Mouse (Mus musculus): Measurements from ENCODE around the gene Hist1h2ae. TPM values are rescaled to one million over a fixed set of nuclear protein-coding genes. Genes with fewer than 3 reads are reported as not detected.
"Not testable (repeated sequence)": the region's sequence is repeated elsewhere in the genome, so short reads cannot be mapped to it uniquely, and the experiment has no call there.

Hist1h2ae gene
- polyA plus RNA-seq, 1 experiment, result not detected

- 0 out of 2 replicates have a peak within 1 kb of the TSS, but pooled peaks have one; percentile 40 for H3K27ac ChIP-seq (replicated peaks; ENCODE audit: low read depth, low read length)
These were observed 26.8 kb downstream of the Hist1h2ae start, which contains the start of gene Hist1h3f for GRCm38 (mm10) chr13:23543965-23544786. Gene Hist1h3f (plus strand): TSS chr13:23544052.

DNA sequence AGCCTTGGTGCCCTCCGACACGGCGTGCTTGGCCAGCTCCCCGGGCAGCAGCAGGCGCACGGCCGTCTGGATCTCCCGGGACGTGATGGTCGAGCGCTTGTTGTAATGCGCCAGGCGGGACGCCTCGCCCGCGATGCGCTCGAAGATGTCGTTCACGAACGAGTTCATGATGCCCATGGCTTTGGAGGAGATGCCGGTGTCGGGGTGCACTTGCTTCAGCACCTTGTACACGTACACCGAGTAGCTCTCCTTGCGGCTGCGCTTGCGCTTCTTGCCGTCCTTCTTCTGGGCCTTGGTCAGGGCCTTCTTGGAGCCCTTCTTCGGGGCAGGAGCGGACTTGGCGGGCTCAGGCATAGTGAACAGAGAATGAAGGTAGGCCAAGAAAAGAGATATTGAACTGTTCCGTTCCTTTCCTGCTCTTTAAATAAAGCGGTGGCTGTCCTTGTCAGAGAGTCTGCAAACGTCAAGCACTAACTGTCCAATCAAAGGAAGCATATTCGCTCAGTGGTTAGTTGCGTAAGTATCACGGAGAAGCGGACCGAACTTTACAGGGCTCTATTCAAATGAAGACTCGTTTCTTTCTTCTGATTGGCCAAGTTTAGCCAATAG lies 27.9 kb downstream of the Hist1h2ae start, which contains the start of gene Hist1h2bh:
Hist1h2bh (minus strand) TSS at position 394 of the 609 bp plus-strand sequence.
- Histone ChIP-seq H3K27ac (replicated peaks; ENCODE audit: low read depth, low read length) (0 out of 2 replicates have a peak within 1 kb of the TSS, but pooled peaks have one; percentile 40), H3K4me3 (ENCODE audit: insufficient read depth, low read depth, low read length) (peak within 1 kb of the TSS; percentile 74)
- not testable (repeated sequence) for H3K4me1 ChIP-seq (ENCODE audit: control insufficient read depth, insufficient read depth, insufficient read length, low read length)

More at GRCm38 (mm10) chr13:23543965-23544786, 26.8 kb downstream of the Hist1h2ae start, which contains the start of gene Hist1h3f:
- Histone ChIP-seq H3K4me3 (ENCODE audit: insufficient read depth, low read depth, low read length) (peak within 1 kb of the TSS; percentile 84), H3K4me1 (ENCODE audit: control insufficient read depth, insufficient read depth, insufficient read length, low read length) (no peaks in the 10 kb centered on the region)

DNA sequence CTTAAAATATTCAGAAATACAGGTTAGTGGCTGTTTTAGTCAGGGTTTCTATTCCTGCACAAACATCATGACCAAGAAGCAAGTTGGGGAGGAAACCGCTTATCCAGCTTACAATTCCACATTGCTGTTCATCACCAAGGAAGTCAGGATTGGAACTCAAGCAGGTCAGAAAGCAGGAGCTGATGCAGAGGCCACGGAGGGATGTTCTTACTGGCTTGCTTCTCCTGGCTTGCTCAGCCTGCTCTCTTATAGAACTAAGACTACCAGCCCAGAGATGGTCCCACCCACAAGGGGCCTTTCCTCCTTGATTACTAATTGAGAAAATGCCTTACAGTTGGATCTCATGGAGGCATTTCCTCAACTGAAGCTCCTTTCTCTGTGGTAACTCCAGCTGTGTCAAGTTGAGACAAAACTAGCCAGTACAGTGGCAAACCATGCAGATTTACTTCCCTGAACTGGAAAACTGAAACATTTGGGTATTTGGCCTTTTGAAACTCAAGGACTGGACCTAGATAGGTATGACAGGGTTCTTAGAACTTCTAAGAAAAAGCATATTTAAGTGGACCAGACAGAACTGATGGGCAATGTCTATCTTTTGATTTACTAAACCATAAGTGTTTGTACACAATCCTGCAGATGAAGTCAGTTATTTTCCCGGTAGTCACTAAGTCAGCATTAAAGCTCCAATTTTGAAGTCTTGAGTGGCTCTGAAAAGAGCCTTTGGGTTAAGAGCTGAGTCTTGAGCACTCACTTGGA lies 28.6 kb downstream of the Hist1h2ae start:
- not testable (repeated sequence) for H3K4me1 ChIP-seq (ENCODE audit: control insufficient read depth, insufficient read depth, insufficient read length, low read length); H3K27ac ChIP-seq (replicated peaks; ENCODE audit: low read depth, low read length)
- peak overlapping the region; percentile 74 for H3K4me3 ChIP-seq (ENCODE audit: insufficient read depth, low read depth, low read length)

GRCm38 (mm10) chr13:23541497-23541896 lies 29.5 kb downstream of the Hist1h2ae start:
- H3K4me1 ChIP-seq (ENCODE audit: control insufficient read depth, insufficient read depth, insufficient read length, low read length), result no peaks in the 10 kb centered on the region
- H3K4me3 ChIP-seq (ENCODE audit: insufficient read depth, low read depth, low read length), result no peak overlapping the region
- H3K27ac ChIP-seq (replicated peaks; ENCODE audit: low read depth, low read length), result no peak overlapping the region

GRCm38 (mm10) chr13:23539821-23540220 lies 31.2 kb downstream of the Hist1h2ae start:
- H3K4me3 ChIP-seq (ENCODE audit: insufficient read depth, low read depth, low read length); H3K27ac ChIP-seq (replicated peaks; ENCODE audit: low read depth, low read length); H3K4me1 ChIP-seq (ENCODE audit: control insufficient read depth, insufficient read depth, insufficient read length, low read length): not testable (repeated sequence)

- Histone ChIP-seq H3K27ac (replicated peaks; ENCODE audit: low read depth, low read length) (no peak overlapping the region), H3K4me3 (ENCODE audit: insufficient read depth, low read depth, low read length) (no peak overlapping the region), H3K4me1 (ENCODE audit: control insufficient read depth, insufficient read depth, insufficient read length, low read length) (0 out of 2 replicates have a peak, but pooled peaks cover 2% of the 10 kb centered on the region)
These were observed 32.8 kb downstream of the Hist1h2ae start for GRCm38 (mm10) chr13:23538249-23538648.

DNA sequence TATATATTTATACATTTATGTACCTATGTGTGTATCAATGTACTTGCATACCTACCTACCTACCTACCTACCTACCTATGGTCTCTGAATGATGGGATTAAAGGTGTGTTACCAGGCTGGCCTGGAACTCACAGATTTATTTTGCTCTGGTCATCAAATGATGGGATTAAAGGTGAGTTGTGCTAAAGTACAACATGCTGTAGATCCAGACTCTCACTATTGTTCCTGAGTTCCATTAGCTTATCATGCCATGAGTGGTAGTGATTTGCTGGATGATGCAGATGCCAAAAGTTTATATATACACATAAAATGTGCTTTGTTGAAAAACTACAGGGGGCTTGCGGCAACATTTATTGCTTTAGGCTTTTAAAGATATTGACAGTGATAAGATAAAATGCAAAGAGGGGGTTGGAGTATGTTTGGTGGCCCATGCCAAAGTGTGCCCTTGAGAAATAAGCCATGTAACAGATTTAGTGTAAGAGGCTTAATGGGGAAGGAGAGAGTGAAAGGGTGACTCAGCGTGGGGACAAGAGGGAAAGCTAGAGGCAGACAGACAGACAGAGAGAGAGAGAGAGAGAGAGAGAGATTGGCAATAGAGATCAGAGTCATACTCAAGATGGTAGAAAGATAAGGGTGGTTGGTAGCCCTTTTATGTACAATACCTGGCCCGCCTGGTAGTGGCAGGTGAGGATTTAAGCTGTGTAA lies 33.9 kb downstream of the Hist1h2ae start:
- Histone ChIP-seq H3K4me3 (ENCODE audit: insufficient read depth, low read depth, low read length) (no peak overlapping the region), H3K27ac (replicated peaks; ENCODE audit: low read depth, low read length) (no peak overlapping the region), H3K4me1 (ENCODE audit: control insufficient read depth, insufficient read depth, insufficient read length, low read length) (peaks cover 8% of the 10 kb centered on the region)

- Histone ChIP-seq H3K4me3 (ENCODE audit: insufficient read depth, low read depth, low read length) (no peak overlapping the region), H3K27ac (replicated peaks; ENCODE audit: low read depth, low read length) (no peak overlapping the region), H3K4me1 (ENCODE audit: control insufficient read depth, insufficient read depth, insufficient read length, low read length) (peaks cover 8% of the 10 kb centered on the region)
These were observed 34.8 kb downstream of the Hist1h2ae start for GRCm38 (mm10) chr13:23536076-23536822.

GRCm38 (mm10) chr13:23535137-23536075 lies 35.6 kb downstream of the Hist1h2ae start, which contains the start of gene Hist1h3g:
Gene Hist1h3g (plus strand): TSS chr13:23535422.
- Histone ChIP-seq H3K4me3 (ENCODE audit: insufficient read depth, low read depth, low read length) (peak within 1 kb of the TSS; percentile 57), H3K27ac (replicated peaks; ENCODE audit: low read depth, low read length) (0 out of 2 replicates have a peak within 1 kb of the TSS, but pooled peaks have one; percentile 2)
- H3K4me1 ChIP-seq (ENCODE audit: control insufficient read depth, insufficient read depth, insufficient read length, low read length), result not testable (repeated sequence)

- H3K4me3 ChIP-seq (ENCODE audit: insufficient read depth, low read depth, low read length), result peak overlapping the region; percentile 34
- 0 out of 2 replicates have a peak overlapping the region, but pooled peaks have one; percentile 2 for H3K27ac ChIP-seq (replicated peaks; ENCODE audit: low read depth, low read length)
These were observed 36.5 kb downstream of the Hist1h2ae start for GRCm38 (mm10) chr13:23534368-23535131.

GRCm38 (mm10) chr13:23533560-23534367 lies 37.3 kb downstream of the Hist1h2ae start, which contains the start of gene Hist1h2af:
Gene Hist1h2af (plus strand): TSS chr13:23533906.
- Histone ChIP-seq H3K27ac (replicated peaks; ENCODE audit: low read depth, low read length) (0 out of 2 replicates have a peak within 1 kb of the TSS, but pooled peaks have one; percentile 2), H3K4me3 (ENCODE audit: insufficient read depth, low read depth, low read length) (peak within 1 kb of the TSS; percentile 39)
- H3K4me1 ChIP-seq (ENCODE audit: control insufficient read depth, insufficient read depth, insufficient read length, low read length), result not testable (repeated sequence)

More at GRCm38 (mm10) chr13:23534368-23535131, 36.5 kb downstream of the Hist1h2ae start:
- H3K4me1 ChIP-seq (ENCODE audit: control insufficient read depth, insufficient read depth, insufficient read length, low read length), result peaks cover 8% of the 10 kb centered on the region
